Mouse (Mus musculus): Measurements from ENCODE around the gene Rps6ka6. TPM values are rescaled to one million over a fixed set of nuclear protein-coding genes. Genes with fewer than 3 reads are reported as not detected.

The Rps6ka6 gene
- polyA plus RNA-seq, 1 experiment from 2014 or later, result 57.9 TPM

Other genes with a start within 250 kb of the Rps6ka6 start
- 1.8 and 2.0 TPM in 2 replicates for gene Hdx, start 159.1 kb upstream of the Rps6ka6 start, polyA plus RNA-seq (2016; fragmentation: Nextera tagmentation; extraction: Ambion mirVana)